Mouse (Mus musculus) heart, postnatal 0 days (tissue): ENCODE measurements at regions not wholly inside any gene's neighbourhood (a gene's known extent, or its start where the extent isn't known, plus 50 kb on each side); places are given as distances from the start of the nearest gene placed in this dataset.

ENCODE experiments used
- CTCF ChIP-seq: IDR thresholded peaks from 2 replicates; pipeline ENCODE4 v1.5.1; 2016; ENCODE audit warnings: antibody characterized with exemption, control low read depth, low read depth
- EP300 ChIP-seq: IDR thresholded peaks from 2 replicates; pipeline ENCODE4 v1.6.1; 2016; ENCODE audit warnings: antibody characterized with exemption, low read depth

DNA sequence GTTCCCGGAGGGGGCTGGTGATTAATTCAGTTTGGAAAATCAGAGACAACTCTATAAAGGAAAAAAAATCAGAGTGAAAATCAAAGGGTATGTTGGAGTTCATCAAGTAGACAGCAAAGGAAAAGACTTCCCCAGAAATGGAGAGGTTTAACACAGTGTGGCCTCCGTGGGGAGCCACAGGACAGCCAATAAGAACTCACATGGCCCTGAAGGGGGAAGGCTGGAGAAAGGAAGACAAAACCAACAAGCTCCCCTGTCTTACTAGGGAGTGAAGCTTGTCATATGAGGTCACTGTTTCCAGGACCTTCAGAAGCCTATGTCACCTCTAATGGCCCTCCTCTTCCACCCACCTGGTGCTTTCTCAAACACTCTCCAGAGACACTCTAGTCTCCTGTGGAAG, 187.1 kb upstream of the Nckap5 start:
- TF ChIP-seq EP300 (no peak), CTCF (peak; percentile 40)
